9 mouse cellular contexts compared by ENCODE assay signal in the genomic region with DNA sequence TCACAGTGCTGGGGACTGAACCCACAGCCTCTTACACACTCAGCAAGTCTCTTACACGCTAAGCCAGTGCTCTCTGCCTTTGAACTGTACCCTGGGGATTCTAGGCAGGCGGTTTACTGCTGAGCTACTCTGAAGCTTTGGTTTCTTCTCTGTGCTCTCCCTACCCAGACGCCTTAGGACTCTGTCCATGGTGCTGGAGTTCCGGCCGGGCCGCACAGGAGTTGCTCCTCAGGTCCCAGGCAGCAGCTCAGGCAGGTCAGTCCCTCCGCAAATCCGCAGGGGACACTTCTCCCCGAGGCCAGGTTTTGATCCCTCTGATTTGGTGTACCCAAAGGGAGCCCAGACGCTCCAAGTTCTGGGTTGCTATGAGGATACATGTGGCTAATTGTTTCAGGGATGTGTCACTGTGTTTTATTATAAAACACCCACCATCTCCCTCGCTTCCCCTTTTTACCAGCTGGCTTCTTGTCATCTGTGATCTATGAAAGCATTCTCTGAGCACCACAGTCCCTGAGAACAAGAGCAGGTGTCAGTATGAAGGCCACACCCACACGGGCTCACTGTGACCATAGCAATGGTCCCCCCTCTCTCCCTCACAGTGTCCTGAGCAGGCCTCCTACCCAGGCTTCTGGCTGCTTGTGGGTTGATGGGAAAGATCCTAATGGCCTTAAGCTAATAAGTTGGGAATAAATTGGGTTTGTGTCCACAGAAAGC. TPM values are rescaled to one million over a fixed set of nuclear protein-coding genes. Genes with fewer than 3 reads are reported as not detected.
DNase-seq lines count a peak whose midpoint lies in the region; ATAC-seq lines count a peak whose summit lies in the region.
"Had no signal": no experiment of that assay in that cellular context is flagged by ENCODE, and none has a peak within 500 bp of the region (broad histone marks: within the 10 kb centered on the region; RNA-seq: fewer than 3 reads in every experiment).

No protein-coding gene starts in this region.

- H3K9ac ChIP-seq in heart, embryonic 12.5 days, result no peak overlapping the region
- no peak overlapping the region for H3K9ac ChIP-seq in hindbrain, embryonic 12.5 days
- H3K9ac ChIP-seq: hindbrain, embryonic 15.5 days had no signal

- no peaks in the 10 kb centered on the region for H3K9me3 ChIP-seq in heart, embryonic 12.5 days (replicated peaks)
- H3K9me3 ChIP-seq in hindbrain, embryonic 12.5 days (replicated peaks), result no peaks in the 10 kb centered on the region
- H3K9me3 ChIP-seq: hindbrain, embryonic 15.5 days had no signal

- ATAC-seq in heart, embryonic 12.5 days (ENCODE audit: insufficient number of reproducible peaks, low FRiP score), result no peak
- ATAC-seq in hindbrain, embryonic 12.5 days (ENCODE audit: low FRiP score), result no peak

- no peak overlapping the region for H3K27ac ChIP-seq in heart, embryonic 12.5 days (ENCODE audit: poor library complexity, severe bottlenecking)
- 0 out of 2 replicates have a peak overlapping the region, but pooled peaks have one; percentile 35 for H3K27ac ChIP-seq in hindbrain, embryonic 12.5 days
- H3K27ac ChIP-seq: hindbrain, embryonic 15.5 days had no signal

- no peak overlapping the region for H3K4me2 ChIP-seq in heart, embryonic 12.5 days
- H3K4me2 ChIP-seq in hindbrain, embryonic 12.5 days (replicated peaks), result no peak overlapping the region
- H3K4me2 ChIP-seq: hindbrain, embryonic 15.5 days had no signal

- no peak overlapping the region for H3K4me3 ChIP-seq in heart, embryonic 12.5 days
- H3K4me3 ChIP-seq in hindbrain, embryonic 12.5 days, result no peak overlapping the region
- H3K4me3 ChIP-seq: hindbrain, embryonic 15.5 days had no signal

- no peaks in the 10 kb centered on the region for H3K4me1 ChIP-seq in heart, embryonic 12.5 days (replicated peaks)
- H3K4me1 ChIP-seq in hindbrain, embryonic 12.5 days, result peaks cover 13% of the 10 kb centered on the region

- DNase-seq in heart, postnatal 36 days, result peak; percentile 34 to 51
- DNase-seq in A20 (ENCODE audit: low read depth, low spot score) (peak; percentile 58), ZHBTc4 (ENCODE audit: low read depth, low spot score) (peak; percentile 79)
- DNase-seq in lung, postnatal 10 days, result peak; percentile 61
- DNase-seq in natural killer cell, adult 2 months (ENCODE audit: low spot score in 2 of 2), result no peak
- no peak for DNase-seq in gastrocnemius, adult 18-20 months (ENCODE audit: low spot score)

- no peaks in the 10 kb centered on the region for H3K36me3 ChIP-seq in heart, embryonic 12.5 days
- no peaks in the 10 kb centered on the region for H3K36me3 ChIP-seq in hindbrain, embryonic 12.5 days
- H3K36me3 ChIP-seq: hindbrain, embryonic 15.5 days had no signal

- peaks cover 39% of the 10 kb centered on the region for H3K27me3 ChIP-seq in heart, embryonic 12.5 days (replicated peaks)
- peaks cover 5% of the 10 kb centered on the region; the same call in 1 of the 2 replicates for H3K27me3 ChIP-seq in hindbrain, embryonic 12.5 days
- H3K27me3 ChIP-seq: hindbrain, embryonic 15.5 days had no signal

- intact Hi-C loops in heart, postnatal 36 days (cut with DNase I), result no loop called here

- WGBS in heart, embryonic 12.5 days, result 12% methylated on average over 12 of the region's 12 CpGs
- 9% methylated on average over 12 of the region's 12 CpGs for WGBS in hindbrain, embryonic 12.5 days

RNA-seq across cellular contexts. Expression of a gene that starts 2.5 kb away (rescaled TPM):
- total RNA-seq in heart, postnatal 36 days (2021), result under 1 TPM; 0.08 to 0.25 TPM
- polyA plus RNA-seq in heart, embryonic 12.5 days (2016; fragmentation: Nextera tagmentation; extraction: Ambion mirVana), result 2.0 and 2.1 TPM in 2 replicates
- 58.5 and 60.2 TPM in 2 replicates for polyA plus RNA-seq in hindbrain, embryonic 12.5 days (2016; fragmentation: Nextera tagmentation; extraction: Ambion mirVana)
- under 1 TPM in 1 of 2 experiments, not detected in 1; 0.24 TPM for total RNA-seq in gastrocnemius, adult 18-20 months (2021)

Comparison
In these comparisons a context has a peak if more than half of its experiments do, and no peak if none do; other contexts are left out.
1. DNase-seq: peak in heart, postnatal 36 days (2 of 2), A20 (single experiment), ZHBTc4 (single experiment) and lung, postnatal 10 days (single experiment); none in natural killer cell, adult 2 months (0 of 2) and gastrocnemius, adult 18-20 months (single experiment).